Mouse (Mus musculus): ENCODE results near the gene Grk2.

Grk2 gene

DNA sequence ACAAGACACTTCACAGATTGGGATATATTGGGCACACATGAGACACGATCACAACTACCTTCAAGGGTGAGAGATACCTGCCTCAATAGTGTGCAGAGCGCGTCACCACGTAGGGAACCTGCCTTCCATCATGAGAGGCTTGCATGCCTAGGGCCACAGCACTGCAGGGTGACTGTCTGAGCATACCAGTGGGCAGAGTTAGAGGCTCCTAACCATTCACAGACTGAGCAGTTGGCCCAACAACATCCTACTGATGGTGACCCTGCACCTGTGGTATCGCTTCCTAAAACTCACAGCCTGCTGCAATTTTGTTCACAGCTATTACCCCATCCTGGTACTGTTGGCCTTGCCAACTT lies 2.4 kb downstream of the Grk2 start:
- in situ Hi-C loops (cut with MboI, MseI), result no loop called here

GRCm38 (mm10) chr19:4302936-4303639 lies 2.9 kb downstream of the Grk2 start:
- in situ Hi-C loops (cut with MboI, MseI), result no loop called here

DNA sequence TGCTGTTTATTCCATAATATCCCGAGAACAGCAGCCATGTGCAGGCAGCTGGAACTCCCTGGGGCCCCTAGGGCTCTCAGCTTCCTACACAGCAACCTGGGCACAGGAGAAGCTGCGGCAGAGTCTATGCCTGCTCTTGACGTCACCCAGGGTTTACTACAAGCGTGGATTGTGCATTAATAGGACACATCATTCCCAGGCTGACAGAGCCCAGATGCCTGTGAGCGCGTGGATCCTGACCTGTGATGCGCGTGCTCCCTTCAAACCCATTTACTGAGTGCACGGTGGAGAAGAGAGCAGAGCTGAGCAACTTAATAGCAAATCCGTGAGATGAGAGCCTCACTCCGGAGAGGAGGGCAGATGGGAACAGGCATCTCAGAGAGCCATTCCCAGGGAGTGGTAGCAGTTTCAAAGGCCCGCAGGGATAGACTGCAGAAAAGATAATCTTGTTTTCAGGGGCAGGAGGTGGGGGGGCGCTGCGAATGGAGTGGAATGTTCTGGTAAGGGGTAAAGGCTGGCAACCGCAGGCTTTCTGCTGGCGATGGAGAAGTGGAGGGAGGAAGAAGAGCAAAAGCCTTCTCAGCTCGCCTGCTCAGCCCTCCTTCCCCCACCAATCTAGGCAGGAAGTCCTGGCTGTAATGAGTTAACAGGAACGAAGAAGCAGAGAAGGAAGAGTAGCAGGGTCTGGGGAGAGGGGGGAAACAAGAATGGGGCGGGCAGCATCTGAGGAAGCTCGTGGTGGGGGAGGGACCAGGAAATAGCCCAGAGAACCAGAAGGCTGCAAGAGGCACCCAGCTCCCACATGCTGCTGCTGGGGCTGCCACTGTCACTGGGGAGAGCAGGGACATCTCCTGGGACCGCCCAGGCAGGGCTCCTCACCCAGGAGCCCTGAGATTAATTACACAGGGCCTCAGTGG lies 4.0 kb downstream of the Grk2 start:
- in situ Hi-C loops (cut with MboI, MseI), result no loop called here

- in situ Hi-C loops (cut with MboI, MseI), result no loop called here
Observed at GRCm38 (mm10) chr19:4300852-4301734, 4.9 kb downstream of the Grk2 start.

- in situ Hi-C loops (cut with MboI, MseI), result no loop called here
Observed at GRCm38 (mm10) chr19:4300271-4300704, 5.7 kb downstream of the Grk2 start.

DNA sequence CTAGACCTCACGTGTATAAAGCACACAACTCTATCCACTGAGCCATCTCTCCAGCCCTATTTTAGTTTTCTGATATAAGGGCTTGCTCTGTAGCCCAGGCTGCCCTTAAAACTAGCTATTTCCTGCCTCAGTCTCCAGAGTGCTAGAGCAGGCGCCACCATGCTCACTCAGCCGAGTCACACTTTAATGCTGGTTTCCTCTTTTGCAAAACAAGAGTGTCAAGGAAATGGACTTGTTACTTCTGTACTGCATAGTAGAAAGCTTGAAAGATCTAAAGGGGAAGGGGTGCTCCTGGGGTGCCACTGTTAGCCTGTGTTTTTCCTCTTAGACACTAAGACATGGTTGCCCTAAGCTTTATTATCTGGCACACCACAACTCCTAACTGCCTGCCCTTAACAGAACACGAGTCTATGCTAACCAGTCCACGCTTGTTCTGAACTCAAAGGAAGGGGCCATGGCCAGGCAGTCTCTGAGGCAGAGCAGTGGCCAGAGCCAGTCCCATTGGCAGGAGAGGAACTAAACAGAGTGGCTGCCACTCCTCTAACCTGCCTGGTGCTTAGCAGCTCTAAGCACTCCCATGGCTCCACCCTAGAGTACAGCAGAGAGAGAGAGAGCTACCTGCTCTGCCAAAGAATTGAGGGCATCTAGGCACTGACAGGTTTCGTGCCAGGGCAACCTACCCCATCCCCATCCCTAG lies 6.3 kb downstream of the Grk2 start:
- in situ Hi-C loops (cut with MboI, MseI), result no loop called here

DNA sequence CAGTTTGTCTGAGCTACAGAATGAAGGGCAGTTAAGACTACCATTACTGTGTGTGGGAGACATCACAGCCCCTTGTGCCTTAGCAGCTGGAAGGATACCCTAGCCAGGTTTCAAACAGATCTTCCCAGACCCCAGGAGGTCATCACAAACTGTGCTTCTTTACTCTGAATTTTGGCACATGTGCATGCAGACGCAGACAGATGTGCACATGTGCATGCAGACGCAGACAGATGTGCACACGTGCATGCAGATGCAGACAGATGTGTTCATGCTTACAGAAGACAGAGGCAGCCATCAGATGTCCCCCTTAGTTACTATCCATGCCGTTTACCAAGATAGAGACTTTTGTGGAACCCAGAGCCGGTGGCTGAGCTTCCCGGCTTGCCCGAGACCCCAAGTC lies 6.9 kb downstream of the Grk2 start:
- in situ Hi-C loops (cut with MboI, MseI), result no loop called here

DNA sequence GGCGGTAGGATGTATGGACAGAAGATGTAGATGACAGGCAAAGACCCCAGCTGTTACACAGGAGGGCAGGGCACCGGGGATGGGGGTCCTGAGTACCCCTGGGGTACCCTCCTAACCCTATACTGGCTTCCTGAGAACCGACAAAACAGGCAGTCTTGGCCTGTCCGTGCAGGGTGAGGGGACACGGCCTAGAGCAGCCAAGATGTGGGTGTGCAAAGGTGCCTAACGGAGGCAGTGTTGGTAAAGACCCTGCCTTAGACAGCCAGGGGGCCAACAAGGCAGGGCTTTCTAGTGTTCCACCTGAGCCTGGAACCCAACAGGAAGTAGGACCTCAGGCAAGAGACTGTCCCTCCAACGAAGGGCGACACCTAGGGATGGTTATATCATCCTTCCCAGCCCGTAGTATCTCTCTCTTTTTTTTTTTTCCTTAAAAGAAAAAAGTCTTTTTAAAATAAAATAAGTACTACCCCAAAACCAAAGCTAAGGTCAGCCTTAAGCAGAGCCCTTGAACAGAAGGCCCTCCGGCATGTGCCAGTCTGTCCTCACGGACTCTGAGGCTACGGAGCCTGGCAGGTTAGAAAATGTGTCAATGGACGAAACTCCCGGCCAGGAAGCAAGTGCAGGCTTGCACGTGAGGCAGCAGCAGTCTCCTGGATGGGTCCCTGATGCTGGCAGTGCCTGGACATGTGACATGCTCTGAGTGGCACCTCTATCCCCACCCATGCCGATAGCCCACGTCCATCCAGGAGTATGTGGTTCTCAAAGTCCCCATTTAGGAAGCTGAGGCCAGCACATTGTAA lies 7.5 kb downstream of the Grk2 start:
- in situ Hi-C loops (cut with MboI, MseI), result no loop called here

GRCm38 (mm10) chr19:4297851-4298250 lies 8.2 kb downstream of the Grk2 start:
- in situ Hi-C loops (cut with MboI, MseI), result no loop called here

DNA sequence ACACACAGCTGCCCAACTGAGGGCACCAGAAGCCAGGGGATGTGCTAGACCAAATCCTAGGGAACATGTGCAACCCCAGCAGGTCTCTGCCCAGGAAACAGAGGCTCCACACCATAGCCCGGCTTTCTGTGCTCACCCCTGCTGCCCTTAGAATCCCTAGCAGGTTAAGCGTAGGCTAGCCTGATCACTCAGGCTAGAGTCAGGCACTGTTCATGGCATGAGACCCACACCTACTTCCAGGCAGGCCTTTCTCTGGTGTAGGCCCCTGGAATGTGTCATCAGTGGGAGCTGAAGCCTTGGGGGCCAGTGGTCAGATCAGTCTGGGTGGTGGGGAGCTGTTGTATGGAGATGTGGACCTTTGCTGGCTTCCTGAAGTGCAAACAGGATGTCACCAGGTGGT lies 9.4 kb downstream of the Grk2 start:
- in situ Hi-C loops (cut with MboI, MseI), result no loop called here

DNA sequence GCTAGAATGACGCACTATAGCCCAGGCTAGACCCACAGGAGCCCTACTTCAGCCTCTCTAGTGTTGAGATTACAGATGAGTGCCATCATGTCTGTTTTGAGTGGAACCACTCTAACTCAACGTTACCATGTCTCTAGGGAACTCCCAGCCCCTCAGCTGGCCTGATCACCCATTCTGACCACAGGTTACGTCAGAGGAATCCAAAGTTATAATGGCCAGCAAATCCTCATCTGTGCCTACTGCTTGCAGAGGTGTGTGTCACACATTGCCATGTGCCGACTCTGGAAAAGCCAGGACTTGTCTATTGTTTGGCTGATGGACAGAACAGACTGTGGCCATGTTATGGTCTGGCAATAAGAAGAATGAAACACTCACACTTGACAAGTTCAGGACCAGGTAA lies 10.6 kb downstream of the Grk2 start:
- in situ Hi-C loops (cut with MboI, MseI), result no loop called here

DNA sequence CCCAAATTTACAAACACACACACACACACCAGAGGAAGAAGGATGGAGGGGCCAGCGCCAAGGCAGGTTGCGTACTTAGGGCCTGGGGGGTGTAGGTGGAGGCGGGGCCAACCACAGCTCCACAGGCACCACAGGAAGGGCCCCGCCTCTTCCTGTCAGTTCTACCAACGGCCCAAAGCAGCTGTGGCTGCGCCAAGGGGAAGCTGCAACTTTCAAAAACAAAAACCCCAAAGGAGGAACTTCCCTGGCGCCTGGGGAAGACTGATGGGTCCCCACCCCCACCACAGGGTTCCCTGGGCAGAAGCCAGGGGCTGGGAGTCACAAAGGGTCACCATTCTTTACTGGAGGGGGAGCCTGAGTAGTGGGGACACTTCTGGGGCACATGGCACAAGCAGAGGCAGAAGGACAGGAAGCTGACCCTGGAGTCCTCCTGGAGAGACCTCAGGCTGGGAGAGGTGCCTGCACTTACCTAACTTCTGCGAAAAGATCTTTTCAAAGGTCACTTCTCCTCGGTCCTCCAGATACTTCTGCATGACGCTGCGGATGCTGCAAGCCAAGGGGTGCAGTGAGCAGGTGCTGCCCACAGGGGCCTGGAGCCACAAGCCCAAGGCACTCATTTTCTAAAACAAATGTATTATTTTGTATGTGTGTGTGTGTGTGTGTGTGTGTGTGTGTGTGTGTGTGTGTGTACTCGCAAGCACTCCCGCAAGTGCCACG lies 11.5 kb downstream of the Grk2 start:
- in situ Hi-C loops (cut with MboI, MseI), result no loop called here

DNA sequence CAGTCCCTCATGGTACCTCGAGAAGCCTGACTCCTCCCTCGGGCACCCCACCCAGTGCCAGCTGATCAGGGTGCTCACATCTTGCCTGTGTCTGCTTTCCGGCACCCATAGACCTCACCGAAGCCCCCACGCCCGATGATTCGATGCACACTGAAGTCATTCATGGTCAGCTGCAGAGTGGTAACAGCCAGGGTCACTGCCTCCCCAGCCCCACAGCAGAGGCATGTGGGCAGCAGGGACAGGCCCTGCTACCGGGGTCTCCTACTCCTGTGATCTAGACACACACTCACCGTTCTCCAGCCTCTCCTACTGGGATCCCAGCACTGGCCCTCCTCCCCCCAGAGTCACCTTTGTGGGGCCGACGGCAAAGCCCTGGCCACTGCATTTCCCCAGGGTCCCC lies 14.9 kb downstream of the Grk2 start:
- in situ Hi-C loops (cut with MboI, MseI), result no loop called here

DNA sequence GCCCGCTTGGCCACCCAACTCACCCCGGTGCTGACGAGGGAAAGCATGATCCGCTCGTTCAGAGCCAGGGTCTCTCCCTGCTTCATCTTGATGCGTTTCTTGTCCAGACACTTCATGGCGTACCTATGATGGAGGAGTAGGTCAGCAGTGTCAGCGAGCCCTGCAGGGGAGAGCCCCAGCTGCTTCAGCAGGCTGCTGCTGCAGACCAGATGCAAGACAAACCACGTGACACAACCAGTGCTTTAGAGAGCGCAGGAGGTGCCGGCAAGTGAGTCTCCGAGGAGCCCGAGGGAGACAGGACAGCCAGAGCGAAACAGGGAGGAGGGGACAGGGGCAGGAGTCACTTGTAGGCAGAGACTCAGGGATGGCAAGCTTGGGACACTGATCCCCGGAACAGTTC lies 15.3 kb downstream of the Grk2 start:
- in situ Hi-C loops (cut with MboI, MseI), result no loop called here

GRCm38 (mm10) chr19:4283653-4284052 lies 22.4 kb downstream of the Grk2 start:
- in situ Hi-C loops (cut with MboI, MseI), result no loop called here

- in situ Hi-C loops (cut with MboI, MseI), result no loop called here
Observed at GRCm38 (mm10) chr19:4282898-4283553, 23.0 kb downstream of the Grk2 start, which contains the start of gene Ankrd13d. Gene Ankrd13d (minus strand): TSS chr19:4283137.

DNA sequence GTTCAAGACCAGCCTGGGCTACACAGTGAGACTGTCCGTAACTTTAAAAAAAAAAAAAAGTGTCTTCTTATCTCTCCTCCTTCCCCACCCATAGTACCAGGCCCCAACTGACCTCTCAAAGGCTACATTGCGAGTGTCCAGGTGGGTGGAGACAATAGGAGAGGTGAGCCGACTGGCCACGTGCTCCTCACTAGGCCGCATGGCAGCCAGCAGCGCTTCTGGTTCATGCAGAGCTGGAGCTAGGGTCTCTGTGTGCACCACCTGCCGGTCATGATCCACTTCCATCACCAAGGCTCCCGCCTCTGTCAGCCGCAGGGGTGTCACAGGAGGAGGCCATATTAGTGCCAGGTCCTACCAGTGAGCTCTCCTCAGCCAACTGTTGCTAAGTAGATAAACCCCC lies 25.6 kb downstream of the Grk2 start:
- in situ Hi-C loops (cut with MboI, MseI), result no loop called here

- in situ Hi-C loops (cut with MboI, MseI), result no loop called here
Observed at GRCm38 (mm10) chr19:4279487-4279886, 26.5 kb downstream of the Grk2 start.

DNA sequence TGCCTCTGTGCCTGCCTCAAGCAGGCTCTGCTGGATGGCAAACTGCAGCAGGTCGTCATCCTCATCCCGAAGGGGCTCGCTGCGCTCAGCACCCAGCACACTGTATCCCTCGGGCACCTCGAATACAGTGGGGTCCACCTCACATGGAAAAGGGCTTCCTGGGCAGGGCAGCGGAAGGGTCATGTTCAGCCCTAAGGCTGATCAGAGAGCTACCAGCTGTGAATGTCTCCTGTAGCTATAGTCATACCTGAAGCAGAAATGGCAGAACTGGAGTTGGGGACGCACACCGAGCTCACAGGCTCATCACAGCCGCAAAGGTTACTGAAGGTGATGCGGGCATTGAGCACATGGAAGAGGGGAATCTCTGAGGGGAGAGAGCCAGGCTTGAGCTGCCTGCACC lies 35.0 kb downstream of the Grk2 start:
- in situ Hi-C loops (cut with MboI, MseI), result no loop called here

Data from T-helper 2 cell (primary cell).